Mouse (Mus musculus): ENCODE measurements around the gene Nfkbil1. TPM values are rescaled to one million over a fixed set of nuclear protein-coding genes. Genes with fewer than 3 reads are reported as not detected.

The Nfkbil1 gene
- polyA plus RNA-seq, 1 experiment from 2014 or later, result 2.3 TPM

DNA sequence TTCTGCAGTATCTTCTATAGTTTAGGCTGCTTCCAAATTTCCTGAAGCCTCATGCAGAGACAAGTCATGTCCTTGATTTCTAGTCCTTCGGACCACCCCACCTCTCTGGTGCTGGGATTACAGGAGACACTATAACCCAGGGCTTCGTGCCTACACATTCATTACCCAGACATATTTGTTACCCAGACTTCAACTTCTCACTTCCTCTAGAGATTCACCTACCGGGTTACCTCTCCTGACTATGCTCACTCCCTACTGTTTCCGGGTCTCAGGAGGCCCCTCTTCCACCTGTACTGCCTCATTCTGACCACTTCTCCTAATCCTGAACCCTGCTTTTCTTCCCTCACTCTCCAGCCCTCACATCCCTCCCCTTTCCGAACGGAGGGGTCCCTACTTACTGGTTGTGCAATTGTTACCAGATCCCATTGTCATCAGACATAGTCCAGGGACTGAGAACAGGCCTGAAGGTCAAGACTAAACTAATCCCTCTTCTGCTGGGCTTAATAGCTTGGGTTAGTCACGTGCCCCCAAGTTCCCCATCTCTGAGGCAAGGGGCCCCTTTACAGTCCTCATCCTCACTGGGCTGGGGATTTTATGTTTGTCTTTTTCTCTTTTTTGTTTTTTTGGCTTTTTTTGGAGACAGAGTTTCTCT lies 47.5 kb downstream of the Nfkbil1 start, which contains the start of gene Lst1:
Gene Lst1, minus strand, starts transcription at position 481 of the 652 bp plus-strand sequence.
- Histone ChIP-seq H3K27me3 (ENCODE audit: control insufficient read depth, insufficient read depth, low read length) (no peaks in the 10 kb centered on the region), H3K27ac (ENCODE audit: low read depth, low read length) (no peak within 1 kb of the TSS), H3K36me3 (ENCODE audit: control insufficient read depth, insufficient read depth, low read length) (no peaks in the 10 kb centered on the region), H3K4me2 (no peak within 1 kb of the TSS), H3K4me3 (ENCODE audit: low read depth, low read length) (no peak within 1 kb of the TSS), H3K9me3 (replicated peaks; ENCODE audit: control insufficient read depth, low read length) (no peaks in the 10 kb centered on the region), H3K4me1 (ENCODE audit: control insufficient read depth, insufficient read depth, low read length) (no peaks in the 10 kb centered on the region), H3K9ac (ENCODE audit: low read depth, low read length) (no peak within 1 kb of the TSS)
- ATAC-seq (replicated peaks; ENCODE audit: insufficient number of reproducible peaks, low FRiP score, low TSS enrichment), result no peak
- 73% methylated on average over 7 of the region's 7 CpGs for WGBS (ENCODE audit: insufficient replicate concordance)

DNA sequence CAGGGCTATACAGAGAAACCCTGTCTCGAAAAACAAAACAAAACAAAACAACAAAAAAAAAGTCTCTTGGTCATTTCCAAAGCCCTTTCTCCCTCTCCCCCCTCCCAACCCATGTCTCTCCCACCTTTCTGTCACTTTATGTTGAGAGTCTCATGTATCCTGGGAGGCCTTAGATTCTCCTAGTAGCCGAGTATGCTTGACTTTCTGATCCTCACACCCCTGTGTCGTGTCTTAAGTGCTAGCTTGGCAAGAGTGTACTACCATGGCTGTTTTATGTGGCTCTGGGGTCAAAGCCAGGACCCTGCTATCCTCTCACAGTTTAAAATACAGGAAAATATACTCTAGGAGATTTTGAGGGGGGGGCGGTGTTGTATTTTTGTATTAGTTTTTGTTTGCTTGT lies 48.2 kb downstream of the Nfkbil1 start:
- Histone ChIP-seq H3K27ac (ENCODE audit: low read depth, low read length) (no peak overlapping the region), H3K9ac (ENCODE audit: low read depth, low read length) (no peak overlapping the region), H3K4me2 (no peak overlapping the region), H3K9me3 (replicated peaks; ENCODE audit: control insufficient read depth, low read length) (no peaks in the 10 kb centered on the region), H3K4me3 (ENCODE audit: low read depth, low read length) (no peak overlapping the region), H3K27me3 (ENCODE audit: control insufficient read depth, insufficient read depth, low read length) (no peaks in the 10 kb centered on the region), H3K36me3 (ENCODE audit: control insufficient read depth, insufficient read depth, low read length) (no peaks in the 10 kb centered on the region), H3K4me1 (ENCODE audit: control insufficient read depth, insufficient read depth, low read length) (no peaks in the 10 kb centered on the region)
- no peak for ATAC-seq (replicated peaks; ENCODE audit: insufficient number of reproducible peaks, low FRiP score, low TSS enrichment)
- 61% methylated on average over 4 of the region's 4 CpGs for WGBS (ENCODE audit: insufficient replicate concordance)

DNA sequence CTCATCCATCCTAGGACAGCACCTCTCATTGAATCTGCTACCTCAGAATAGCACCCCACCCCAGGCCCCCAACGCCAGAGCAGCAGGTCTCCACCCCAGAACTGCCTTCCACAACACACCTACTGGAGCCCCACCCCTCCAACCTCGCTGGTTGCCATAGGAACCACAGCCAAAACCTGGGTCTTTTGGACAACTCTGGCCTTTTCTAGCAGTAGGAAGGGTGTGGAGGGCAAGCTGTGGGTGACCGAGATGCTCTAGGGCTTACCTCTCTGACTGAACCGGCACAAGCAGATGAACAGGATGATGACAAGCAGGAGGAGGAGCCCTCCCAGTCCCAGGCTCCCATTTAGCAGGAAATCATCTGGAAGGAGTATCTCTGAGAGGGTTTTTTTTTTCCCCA lies 48.9 kb downstream of the Nfkbil1 start:
- no peaks in the 10 kb centered on the region for H3K9me3 ChIP-seq (replicated peaks; ENCODE audit: control insufficient read depth, low read length)
- H3K4me1 ChIP-seq (ENCODE audit: control insufficient read depth, insufficient read depth, low read length), result no peaks in the 10 kb centered on the region
- H3K27ac ChIP-seq (ENCODE audit: low read depth, low read length), result peak overlapping the region; percentile 36
- no peaks in the 10 kb centered on the region for H3K27me3 ChIP-seq (ENCODE audit: control insufficient read depth, insufficient read depth, low read length)
- no peak overlapping the region for H3K9ac ChIP-seq (ENCODE audit: low read depth, low read length)
- peak; percentile 41; the same call in 1 of the 2 replicates for ATAC-seq (replicated peaks; ENCODE audit: insufficient number of reproducible peaks, low FRiP score, low TSS enrichment)
- H3K36me3 ChIP-seq (ENCODE audit: control insufficient read depth, insufficient read depth, low read length), result no peaks in the 10 kb centered on the region
- H3K4me3 ChIP-seq (ENCODE audit: low read depth, low read length), result peak overlapping the region; percentile 48
- peak overlapping the region; percentile 65 for H3K4me2 ChIP-seq
- WGBS (ENCODE audit: insufficient replicate concordance), result 1% methylated on average over 4 of the region's 4 CpGs

DNA sequence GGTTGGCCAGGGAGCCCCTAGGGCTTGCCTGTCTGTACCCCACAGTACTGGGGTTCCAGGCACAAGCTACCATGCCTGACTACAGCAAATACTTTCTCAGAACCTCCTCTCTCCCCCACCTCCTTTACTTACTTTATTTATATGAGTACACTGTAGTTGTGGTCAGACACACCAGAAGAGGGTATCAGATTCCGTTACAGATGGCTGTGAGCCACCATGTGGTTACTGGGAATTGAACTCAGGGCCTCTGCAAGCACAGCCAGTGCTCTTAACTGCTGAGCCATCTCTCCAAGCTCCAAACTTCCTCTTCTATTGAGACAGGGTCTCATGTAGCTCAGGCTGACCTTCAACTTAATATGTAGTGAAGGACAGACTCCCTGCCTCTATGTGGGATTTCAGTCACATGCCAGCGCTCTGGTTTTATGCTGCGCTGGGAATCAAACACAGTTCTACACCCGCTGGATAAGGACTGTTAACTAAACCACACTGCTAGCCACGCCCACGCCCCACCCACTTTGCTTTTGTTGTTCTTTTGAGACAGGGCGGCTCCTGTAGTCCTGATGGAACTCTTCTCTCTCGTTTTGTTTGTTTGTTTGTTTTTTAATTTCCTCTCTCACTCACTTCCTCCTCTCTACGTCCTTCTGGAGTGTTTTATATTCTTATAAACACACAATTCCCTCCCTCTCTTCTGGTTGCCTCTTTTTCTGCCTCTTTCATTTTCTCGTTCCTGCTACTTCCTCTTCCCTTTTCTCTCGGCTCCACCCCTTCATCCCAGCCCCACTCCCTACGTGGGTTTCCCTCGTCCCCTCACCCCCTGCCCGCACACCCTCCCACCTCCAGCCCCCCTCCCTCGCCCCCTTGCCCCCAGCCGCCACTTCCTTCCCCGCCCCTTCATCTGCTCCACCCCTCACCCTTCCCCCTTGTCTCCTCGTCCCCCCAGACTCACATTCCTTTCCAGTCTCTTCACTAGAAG lies 49.7 kb downstream of the Nfkbil1 start:
- peak overlapping the region; percentile 62 for H3K27ac ChIP-seq (ENCODE audit: low read depth, low read length)
- 2% methylated on average over 18 of the region's 18 CpGs for WGBS (ENCODE audit: insufficient replicate concordance)

DNA sequence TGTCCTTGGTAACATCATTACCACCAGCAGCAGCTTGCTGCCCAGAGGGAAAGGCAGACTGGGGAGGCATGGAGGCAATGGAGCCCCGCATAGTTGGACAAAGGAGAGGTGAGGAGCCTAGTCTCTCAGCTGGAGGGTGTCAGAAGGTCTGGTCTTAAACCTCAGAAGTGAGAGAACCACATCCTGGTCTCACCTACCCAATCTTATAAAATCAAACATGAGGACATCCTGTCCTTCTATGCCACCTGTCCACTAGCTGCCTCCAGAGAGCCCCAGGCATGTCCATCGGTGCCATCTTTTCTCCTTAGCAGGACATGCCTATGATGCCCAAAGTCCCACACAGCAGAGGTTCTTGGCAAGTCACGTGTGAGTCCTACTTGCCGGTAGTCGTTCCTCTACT lies 55.5 kb downstream of the Nfkbil1 start:
- H3K4me3 ChIP-seq (ENCODE audit: low read depth, low read length), result no peak overlapping the region
- no peaks in the 10 kb centered on the region for H3K27me3 ChIP-seq (ENCODE audit: control insufficient read depth, insufficient read depth, low read length)
- no peak for ATAC-seq (replicated peaks; ENCODE audit: insufficient number of reproducible peaks, low FRiP score, low TSS enrichment)
- 0 out of 2 replicates have a peak overlapping the region, but pooled peaks have one; percentile 28 for H3K9ac ChIP-seq (ENCODE audit: low read depth, low read length)
- no peak overlapping the region for H3K4me2 ChIP-seq
- no peak overlapping the region for H3K27ac ChIP-seq (ENCODE audit: low read depth, low read length)
- H3K4me1 ChIP-seq (ENCODE audit: control insufficient read depth, insufficient read depth, low read length), result no peaks in the 10 kb centered on the region
- H3K9me3 ChIP-seq (replicated peaks; ENCODE audit: control insufficient read depth, low read length), result no peaks in the 10 kb centered on the region
- H3K36me3 ChIP-seq (ENCODE audit: control insufficient read depth, insufficient read depth, low read length), result no peaks in the 10 kb centered on the region
- 83% methylated on average over 5 of the region's 5 CpGs for WGBS (ENCODE audit: insufficient replicate concordance)

More for the DNA sequence above, 49.7 kb downstream of the Nfkbil1 start:
- ATAC-seq (replicated peaks; ENCODE audit: insufficient number of reproducible peaks, low FRiP score, low TSS enrichment), result peak; percentile 43; the same call in 1 of the 2 replicates
- Histone ChIP-seq H3K9me3 (replicated peaks; ENCODE audit: control insufficient read depth, low read length) (no peaks in the 10 kb centered on the region), H3K9ac (ENCODE audit: low read depth, low read length) (peak overlapping the region; percentile 54), H3K27me3 (ENCODE audit: control insufficient read depth, insufficient read depth, low read length) (no peaks in the 10 kb centered on the region), H3K4me3 (ENCODE audit: low read depth, low read length) (peak overlapping the region; percentile 48), H3K4me2 (peak overlapping the region; percentile 65), H3K4me1 (ENCODE audit: control insufficient read depth, insufficient read depth, low read length) (no peaks in the 10 kb centered on the region), H3K36me3 (ENCODE audit: control insufficient read depth, insufficient read depth, low read length) (no peaks in the 10 kb centered on the region)

DNA sequence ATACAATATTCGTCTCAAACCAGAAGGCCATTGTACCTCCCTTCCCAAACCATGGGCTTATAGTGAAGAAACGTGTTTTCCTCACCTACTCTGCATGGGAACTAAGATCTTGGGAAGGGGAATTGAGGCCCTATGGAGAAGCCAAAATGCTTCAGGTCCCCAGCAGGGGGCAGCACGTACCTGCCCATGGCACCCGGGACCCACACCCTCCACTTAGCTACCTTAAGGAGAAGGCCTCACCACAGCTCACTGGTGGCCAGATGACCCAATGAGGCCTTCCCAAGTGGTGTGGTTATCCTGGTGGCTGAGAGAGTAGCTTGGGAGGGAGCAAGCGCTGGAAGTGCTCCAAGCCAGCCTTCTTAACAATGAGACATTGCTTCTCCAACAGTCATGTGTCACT lies 57.1 kb downstream of the Nfkbil1 start:
- Histone ChIP-seq H3K4me1 (ENCODE audit: control insufficient read depth, insufficient read depth, low read length) (no peaks in the 10 kb centered on the region), H3K36me3 (ENCODE audit: control insufficient read depth, insufficient read depth, low read length) (no peaks in the 10 kb centered on the region), H3K27ac (ENCODE audit: low read depth, low read length) (no peak overlapping the region), H3K4me3 (ENCODE audit: low read depth, low read length) (no peak overlapping the region), H3K4me2 (no peak overlapping the region), H3K9me3 (replicated peaks; ENCODE audit: control insufficient read depth, low read length) (no peaks in the 10 kb centered on the region), H3K9ac (ENCODE audit: low read depth, low read length) (no peak overlapping the region), H3K27me3 (ENCODE audit: control insufficient read depth, insufficient read depth, low read length) (no peaks in the 10 kb centered on the region)
- 10% methylated on average over 5 of the region's 5 CpGs for WGBS (ENCODE audit: insufficient replicate concordance)
- 0 out of 2 replicates have a peak, but pooled peaks have one; percentile 22 for ATAC-seq (replicated peaks; ENCODE audit: insufficient number of reproducible peaks, low FRiP score, low TSS enrichment)

DNA sequence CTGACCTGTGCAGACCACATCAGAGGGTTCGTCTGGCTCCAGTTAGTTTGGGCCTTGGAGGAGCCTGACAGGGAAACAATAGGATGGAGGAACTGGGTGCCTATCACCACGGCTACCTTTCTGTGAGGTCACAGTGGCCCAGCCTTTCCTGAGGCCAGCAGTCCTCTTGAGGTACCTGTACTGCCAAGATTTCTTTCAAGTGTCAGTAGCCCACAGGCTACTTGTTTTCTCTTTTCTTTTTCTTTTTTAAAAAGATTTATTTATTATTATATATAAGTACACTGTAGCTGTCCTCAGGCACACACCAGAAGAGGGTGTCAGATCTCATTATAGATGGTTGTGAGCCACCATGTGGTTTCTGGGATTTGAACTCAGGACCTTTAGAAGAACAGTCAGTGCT lies 59.6 kb downstream of the Nfkbil1 start, which contains the start of gene Aif1:
Gene Aif1, minus strand, starts transcription at position 101 of the 400 bp plus-strand sequence.
- Histone ChIP-seq H3K36me3 (ENCODE audit: control insufficient read depth, insufficient read depth, low read length) (no peaks in the 10 kb centered on the region), H3K4me2 (no peak within 1 kb of the TSS), H3K9ac (ENCODE audit: low read depth, low read length) (no peak within 1 kb of the TSS), H3K27me3 (ENCODE audit: control insufficient read depth, insufficient read depth, low read length) (0 out of 2 replicates have a peak, but pooled peaks cover 3% of the 10 kb centered on the region), H3K9me3 (replicated peaks; ENCODE audit: control insufficient read depth, low read length) (no peaks in the 10 kb centered on the region), H3K4me3 (ENCODE audit: low read depth, low read length) (no peak within 1 kb of the TSS), H3K27ac (ENCODE audit: low read depth, low read length) (no peak within 1 kb of the TSS), H3K4me1 (ENCODE audit: control insufficient read depth, insufficient read depth, low read length) (no peaks in the 10 kb centered on the region)
- no peak for ATAC-seq (replicated peaks; ENCODE audit: insufficient number of reproducible peaks, low FRiP score, low TSS enrichment)
- WGBS (ENCODE audit: insufficient replicate concordance), result 62% methylated on average over 2 of the region's 2 CpGs

DNA sequence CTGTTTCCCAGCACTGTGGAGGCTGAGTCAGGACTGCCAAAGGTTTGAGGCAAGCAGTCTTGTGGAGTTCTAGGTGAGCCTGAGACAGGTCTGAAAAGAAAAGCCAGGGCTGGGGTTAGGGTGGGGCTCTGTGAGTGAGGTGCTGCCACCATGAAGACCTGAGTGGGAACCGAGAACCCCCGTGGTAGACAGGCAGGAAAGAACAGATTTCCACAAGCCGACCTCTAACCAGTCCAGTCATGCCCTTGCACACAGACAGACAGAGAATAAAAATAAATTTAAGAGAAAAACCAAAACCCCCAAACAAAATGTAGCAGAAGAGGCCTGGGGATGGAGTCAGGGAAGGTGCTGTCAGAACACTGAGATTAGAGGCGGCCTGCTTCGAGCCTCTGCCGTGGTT lies 60.2 kb downstream of the Nfkbil1 start:
- Histone ChIP-seq H3K4me1 (ENCODE audit: control insufficient read depth, insufficient read depth, low read length) (no peaks in the 10 kb centered on the region), H3K4me3 (ENCODE audit: low read depth, low read length) (no peak overlapping the region), H3K27me3 (ENCODE audit: control insufficient read depth, insufficient read depth, low read length) (0 out of 2 replicates have a peak, but pooled peaks cover 3% of the 10 kb centered on the region), H3K4me2 (no peak overlapping the region), H3K27ac (ENCODE audit: low read depth, low read length) (no peak overlapping the region), H3K9ac (ENCODE audit: low read depth, low read length) (no peak overlapping the region), H3K36me3 (ENCODE audit: control insufficient read depth, insufficient read depth, low read length) (no peaks in the 10 kb centered on the region), H3K9me3 (replicated peaks; ENCODE audit: control insufficient read depth, low read length) (no peaks in the 10 kb centered on the region)
- 78% methylated on average over 6 of the region's 6 CpGs for WGBS (ENCODE audit: insufficient replicate concordance)
- no peak for ATAC-seq (replicated peaks; ENCODE audit: insufficient number of reproducible peaks, low FRiP score, low TSS enrichment)
